Mouse (Mus musculus) right cerebral cortex, adult 18-20 months (tissue): ENCODE results near the gene Sytl2.

Experiments used
- DNase-seq: peaks from one replicate; pipeline ENCODE4 v3.0.0; 2022; ENCODE audit warnings: mixed read lengths

The Sytl2 gene

GRCm38 (mm10) chr7:90301942-90302646, at the start of gene Sytl2:
Sytl2 (plus strand) TSS chr7:90302252.
- DNase-seq: peak; percentile 18

- no peak for DNase-seq
Observed at GRCm38 (mm10) chr7:90252946-90253345, 49.1 kb upstream of the Sytl2 start.

GRCm38 (mm10) chr7:90258701-90259100, 43.4 kb upstream of the Sytl2 start:
- DNase-seq: no peak

GRCm38 (mm10) chr7:90259899-90260298, 42.2 kb upstream of the Sytl2 start:
- no peak for DNase-seq

- no peak for DNase-seq
Observed at GRCm38 (mm10) chr7:90261902-90262599, 40.0 kb upstream of the Sytl2 start.

- DNase-seq: peak; percentile 80
Observed at GRCm38 (mm10) chr7:90265289-90265970, 36.6 kb upstream of the Sytl2 start, which contains the start of gene Ccdc83. Ccdc83 (minus strand) TSS chr7:90265777.

- no peak for DNase-seq
Observed at GRCm38 (mm10) chr7:90270141-90270540, 31.9 kb upstream of the Sytl2 start.

GRCm38 (mm10) chr7:90274561-90275100, 27.4 kb upstream of the Sytl2 start:
- DNase-seq: no peak

- no peak for DNase-seq
Observed at GRCm38 (mm10) chr7:90277246-90277645, 24.8 kb upstream of the Sytl2 start.

- no peak for DNase-seq
Observed at GRCm38 (mm10) chr7:90277769-90278168, 24.3 kb upstream of the Sytl2 start.

- DNase-seq: no peak
Observed at GRCm38 (mm10) chr7:90279136-90279535, 22.9 kb upstream of the Sytl2 start.

GRCm38 (mm10) chr7:90280274-90280875, 21.7 kb upstream of the Sytl2 start:
- no peak for DNase-seq

- DNase-seq: no peak
Observed at GRCm38 (mm10) chr7:90280878-90281277, 21.2 kb upstream of the Sytl2 start.

- DNase-seq: no peak
Observed at GRCm38 (mm10) chr7:90281759-90282546, 20.1 kb upstream of the Sytl2 start.

- no peak for DNase-seq
Observed at GRCm38 (mm10) chr7:90282786-90283185, 19.3 kb upstream of the Sytl2 start.

- DNase-seq: no peak
Observed at GRCm38 (mm10) chr7:90284793-90285192, 17.3 kb upstream of the Sytl2 start.

GRCm38 (mm10) chr7:90291885-90292284, 10.2 kb upstream of the Sytl2 start:
- DNase-seq: no peak

GRCm38 (mm10) chr7:90302647-90303552, 848 bp downstream of the Sytl2 start:
- no peak for DNase-seq

GRCm38 (mm10) chr7:90306079-90306478, 4.0 kb downstream of the Sytl2 start:
- no peak for DNase-seq

- no peak for DNase-seq
Observed at GRCm38 (mm10) chr7:90306968-90307367, 4.9 kb downstream of the Sytl2 start.

GRCm38 (mm10) chr7:90308003-90308402, 6.0 kb downstream of the Sytl2 start:
- no peak for DNase-seq
